Mouse (Mus musculus): Measurements from ENCODE around the gene B4galt1. TPM values are rescaled to one million over a fixed set of nuclear protein-coding genes. Genes with fewer than 3 reads are reported as not detected.
"Not testable (repeated sequence)": the region's sequence is repeated elsewhere in the genome, so short reads cannot be mapped to it uniquely, and the experiment has no call there.

The B4galt1 gene
- polyA plus RNA-seq, 1 experiment from 2014 or later = 74.5 TPM

DNA sequence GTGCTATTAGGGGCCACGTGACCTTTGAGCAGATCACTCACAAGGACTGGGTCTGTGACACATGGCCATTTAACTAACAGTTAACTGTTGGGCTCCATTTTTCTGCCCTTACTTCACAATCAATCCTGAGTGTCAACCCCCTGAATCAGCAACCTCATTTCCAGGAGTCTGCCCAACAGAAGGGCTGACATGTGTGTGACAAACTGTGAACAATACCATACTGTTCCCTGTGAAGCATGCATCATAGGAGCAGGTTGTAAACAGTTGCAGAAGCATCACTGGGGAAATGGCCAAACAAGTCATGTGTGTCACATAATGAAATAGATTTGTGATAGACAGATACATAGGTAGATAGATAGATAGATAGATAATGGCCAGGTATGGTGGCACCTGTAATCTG lies 40.9 kb downstream of the B4galt1 start:
- no peak overlapping the region for H3K27ac ChIP-seq
- H3K9me3 ChIP-seq = no peaks in the 10 kb centered on the region
- no peaks in the 10 kb centered on the region for H3K27me3 ChIP-seq
- peaks cover 55% of the 10 kb centered on the region for H3K36me3 ChIP-seq
- peaks cover 11% of the 10 kb centered on the region for H3K4me1 ChIP-seq
- 92% methylated on average over 1 of the region's 1 CpGs for WGBS
- H3K4me3 ChIP-seq = no peak overlapping the region
- no peak overlapping the region for H3K9ac ChIP-seq
- ATAC-seq (ENCODE audit: borderline replicate concordance, extremely low read depth, low FRiP score, low TSS enrichment) = no peak
- H3K4me2 ChIP-seq = no peak overlapping the region

DNA sequence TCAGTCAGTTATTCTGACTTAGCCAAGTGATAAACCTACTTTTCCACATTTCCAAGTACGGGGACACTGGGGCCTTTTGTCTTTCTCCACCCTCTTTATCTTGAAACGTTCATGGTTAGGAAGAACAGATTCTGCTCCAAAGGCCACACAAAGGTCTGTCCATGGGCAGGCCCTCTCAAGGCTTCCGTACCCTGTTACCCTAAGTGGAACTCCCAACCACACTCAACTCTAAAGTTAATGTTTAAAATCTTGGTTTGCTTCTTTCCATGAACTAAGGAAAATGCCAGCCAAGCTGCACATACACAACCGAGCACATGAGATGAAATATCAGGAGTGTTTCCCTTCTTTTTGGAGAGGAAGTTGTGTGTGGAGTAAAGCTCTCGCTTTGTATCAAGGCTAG lies 43.3 kb downstream of the B4galt1 start:
- WGBS = 76% methylated on average over 5 of the region's 5 CpGs
- H3K27ac ChIP-seq = no peak overlapping the region
- H3K4me3 ChIP-seq = no peak overlapping the region
- H3K36me3 ChIP-seq = peaks cover 75% of the 10 kb centered on the region
- H3K4me1 ChIP-seq = peaks cover 6% of the 10 kb centered on the region; the same call in 1 of the 2 replicates
- no peak for ATAC-seq (ENCODE audit: borderline replicate concordance, extremely low read depth, low FRiP score, low TSS enrichment)
- H3K9me3 ChIP-seq = no peaks in the 10 kb centered on the region
- no peak overlapping the region for H3K4me2 ChIP-seq
- H3K27me3 ChIP-seq = no peaks in the 10 kb centered on the region
- H3K9ac ChIP-seq = no peak overlapping the region

DNA sequence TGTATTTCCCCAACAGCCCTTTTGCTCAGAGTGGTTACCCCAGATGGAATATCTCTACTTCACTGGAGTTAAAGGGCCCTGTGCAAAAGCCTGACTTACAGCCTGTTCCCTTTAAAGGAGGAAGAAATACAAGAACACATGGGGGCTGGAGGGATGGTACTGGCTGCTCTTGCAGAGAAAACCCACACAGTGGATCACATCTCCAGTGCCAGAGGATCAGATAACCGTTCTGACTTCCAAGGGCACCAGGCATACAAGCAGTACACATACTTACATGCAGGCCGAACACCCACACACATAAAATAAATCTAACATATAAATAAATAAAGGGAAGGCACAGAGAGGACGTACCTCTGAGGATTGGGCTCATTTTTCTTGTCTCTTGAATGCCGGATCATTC lies 46.4 kb downstream of the B4galt1 start:
- ATAC-seq (ENCODE audit: borderline replicate concordance, extremely low read depth, low FRiP score, low TSS enrichment) = no peak
- Histone ChIP-seq H3K9me3 (no peaks in the 10 kb centered on the region), H3K27me3 (no peaks in the 10 kb centered on the region), H3K36me3 (peaks cover 74% of the 10 kb centered on the region), H3K9ac (no peak overlapping the region), H3K4me3 (no peak overlapping the region), H3K27ac (no peak overlapping the region), H3K4me1 (no peaks in the 10 kb centered on the region), H3K4me2 (no peak overlapping the region)
- WGBS = 65% methylated on average over 4 of the region's 4 CpGs

DNA sequence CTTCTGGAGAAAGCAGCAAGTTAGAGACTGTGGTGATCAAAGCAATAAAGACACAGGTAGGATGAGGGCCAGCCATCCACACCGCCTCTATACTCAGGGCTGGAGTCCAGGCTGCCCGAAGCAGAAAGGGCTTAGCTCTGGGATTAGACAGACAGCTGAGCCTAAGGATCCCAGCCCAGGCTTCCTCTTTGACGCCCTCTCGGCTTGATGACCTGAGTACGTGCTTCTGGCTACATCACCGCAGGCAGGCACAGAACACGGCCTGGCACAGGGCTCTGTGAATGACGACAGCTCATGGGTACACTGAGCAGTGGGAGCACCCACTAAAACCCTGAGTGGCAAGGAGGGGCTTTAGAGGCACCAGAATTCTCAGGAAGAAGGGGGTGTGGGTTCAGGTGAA lies 48.4 kb downstream of the B4galt1 start:
- peaks cover 64% of the 10 kb centered on the region for H3K36me3 ChIP-seq
- no peak overlapping the region for H3K4me3 ChIP-seq
- WGBS = 87% methylated on average over 8 of the region's 8 CpGs
- no peak overlapping the region for H3K27ac ChIP-seq
- H3K27me3 ChIP-seq = no peaks in the 10 kb centered on the region
- no peak for ATAC-seq (ENCODE audit: borderline replicate concordance, extremely low read depth, low FRiP score, low TSS enrichment)
- H3K9ac ChIP-seq = no peak overlapping the region
- no peaks in the 10 kb centered on the region for H3K4me1 ChIP-seq
- no peak overlapping the region for H3K4me2 ChIP-seq
- no peaks in the 10 kb centered on the region for H3K9me3 ChIP-seq

DNA sequence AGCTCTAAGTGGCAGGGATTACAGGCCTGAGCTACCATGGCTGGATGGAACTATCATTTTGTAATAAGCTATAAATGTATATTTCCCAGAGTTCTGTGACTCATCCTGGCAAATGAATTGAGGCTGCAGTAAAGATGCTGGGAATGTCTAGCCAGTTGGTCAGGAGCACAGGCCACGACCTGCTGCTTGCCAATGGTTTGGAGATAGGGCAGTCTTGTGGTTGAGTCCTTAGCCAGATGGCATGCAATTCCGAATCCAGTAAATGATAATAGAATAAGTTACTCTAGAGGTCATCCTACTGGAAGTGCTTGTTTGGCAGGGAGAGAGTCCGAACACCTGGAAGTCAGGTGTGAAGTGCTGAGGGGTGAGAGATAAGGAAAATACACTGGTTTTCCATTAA lies 51.0 kb downstream of the B4galt1 start:
- Histone ChIP-seq H3K4me1 (no peaks in the 10 kb centered on the region), H3K36me3 (peaks cover 40% of the 10 kb centered on the region), H3K27me3 (no peaks in the 10 kb centered on the region), H3K9me3 (no peaks in the 10 kb centered on the region), H3K9ac (no peak overlapping the region), H3K4me3 (no peak overlapping the region), H3K27ac (no peak overlapping the region), H3K4me2 (no peak overlapping the region)
- WGBS = 80% methylated on average over 3 of the region's 3 CpGs
- ATAC-seq (ENCODE audit: borderline replicate concordance, extremely low read depth, low FRiP score, low TSS enrichment) = no peak

DNA sequence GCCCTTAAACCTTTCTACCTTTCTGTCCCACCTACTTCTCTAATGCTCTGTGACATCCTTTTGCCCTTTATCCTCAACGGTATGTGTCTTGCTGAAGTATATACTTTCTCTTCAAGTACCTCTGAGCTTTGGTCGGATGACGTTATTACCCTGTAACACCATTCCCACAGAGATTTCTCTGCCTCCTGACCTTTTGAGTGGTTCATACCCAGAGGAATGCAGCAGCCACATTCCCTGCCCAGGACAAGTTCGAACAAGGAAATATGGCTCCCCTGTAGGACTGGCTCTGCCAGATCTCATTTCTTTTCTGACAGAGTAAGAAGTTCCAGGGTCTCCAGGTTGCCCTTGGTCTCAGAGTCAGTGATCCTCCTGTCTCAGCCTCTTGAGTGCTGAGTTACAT lies 51.9 kb downstream of the B4galt1 start:
- H3K9me3 ChIP-seq = no peaks in the 10 kb centered on the region
- no peaks in the 10 kb centered on the region for H3K4me1 ChIP-seq
- H3K36me3 ChIP-seq = peaks cover 31% of the 10 kb centered on the region
- H3K27me3 ChIP-seq = no peaks in the 10 kb centered on the region
- no peak overlapping the region for H3K9ac ChIP-seq
- ATAC-seq (ENCODE audit: borderline replicate concordance, extremely low read depth, low FRiP score, low TSS enrichment) = 0 out of 2 replicates have a peak, but pooled peaks have one; percentile 23
- WGBS = 52% methylated on average over 4 of the region's 4 CpGs
- H3K27ac ChIP-seq = no peak overlapping the region
- H3K4me2 ChIP-seq = no peak overlapping the region
- no peak overlapping the region for H3K4me3 ChIP-seq

DNA sequence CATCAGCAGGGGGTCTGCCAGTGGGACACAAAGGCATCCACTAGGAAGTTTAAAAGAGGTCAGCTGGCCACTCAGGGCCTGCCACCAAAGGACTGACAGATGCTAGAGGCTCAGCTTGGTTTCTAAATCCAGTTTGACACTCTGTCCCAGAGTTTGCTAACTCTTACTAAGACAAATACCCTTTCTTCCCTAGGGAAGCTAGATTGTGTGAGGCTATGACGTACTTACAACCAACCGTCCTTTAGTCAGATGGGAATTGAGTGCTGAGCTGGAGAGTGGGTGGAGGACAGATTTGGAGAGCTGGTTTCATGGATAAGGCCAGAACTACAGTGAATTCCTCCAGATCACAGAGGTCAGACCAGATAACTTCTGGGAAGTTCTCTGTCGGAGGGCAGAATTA lies 52.9 kb downstream of the B4galt1 start:
- H3K27ac ChIP-seq = no peak overlapping the region
- H3K4me3 ChIP-seq = no peak overlapping the region
- no peak overlapping the region for H3K9ac ChIP-seq
- ATAC-seq (ENCODE audit: borderline replicate concordance, extremely low read depth, low FRiP score, low TSS enrichment) = no peak
- H3K36me3 ChIP-seq = peaks cover 23% of the 10 kb centered on the region; the same call in 1 of the 2 replicates
- no peaks in the 10 kb centered on the region for H3K9me3 ChIP-seq
- WGBS = 70% methylated on average over 3 of the region's 3 CpGs
- H3K4me2 ChIP-seq = no peak overlapping the region
- H3K4me1 ChIP-seq = no peaks in the 10 kb centered on the region
- no peaks in the 10 kb centered on the region for H3K27me3 ChIP-seq

DNA sequence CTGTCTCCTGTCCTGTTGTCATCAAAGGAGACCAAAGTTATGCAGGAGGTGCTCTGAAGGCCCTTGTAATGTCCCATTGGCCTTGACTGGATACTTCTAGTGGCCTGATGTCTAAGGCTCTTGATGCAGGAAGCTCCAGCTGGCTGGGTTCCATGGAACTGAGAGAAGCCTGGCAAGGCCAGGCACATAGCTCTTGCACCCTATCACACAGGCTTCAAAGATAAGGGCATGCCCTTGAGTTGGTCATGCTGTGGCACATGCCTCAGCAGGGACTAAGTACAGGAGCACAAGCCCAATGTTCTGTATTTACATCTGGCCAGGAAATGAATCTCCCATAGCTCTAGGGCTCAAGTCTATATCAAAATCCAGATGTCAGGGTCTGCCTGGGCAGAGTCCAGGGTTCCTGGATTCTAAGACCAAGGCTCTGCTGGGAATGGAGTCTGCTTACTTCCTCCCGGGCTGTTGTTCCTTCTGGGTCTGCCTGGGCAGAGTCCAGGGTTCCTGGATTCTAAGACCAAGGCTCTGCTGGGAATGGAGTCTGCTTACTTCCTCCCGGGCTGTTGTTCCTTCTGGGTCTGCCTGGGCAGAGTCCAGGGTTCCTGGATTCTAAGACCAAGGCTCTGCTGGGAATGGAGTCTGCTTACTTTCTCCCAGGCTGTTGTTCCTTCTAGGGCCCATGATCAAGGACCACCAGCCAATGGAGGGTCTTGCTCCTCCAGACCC lies 54.8 kb downstream of the B4galt1 start:
- H3K9me3 ChIP-seq; H3K9ac ChIP-seq; H3K4me3 ChIP-seq; ATAC-seq (ENCODE audit: borderline replicate concordance, extremely low read depth, low FRiP score, low TSS enrichment); H3K27ac ChIP-seq; H3K4me2 ChIP-seq; H3K4me1 ChIP-seq; H3K27me3 ChIP-seq: not testable (repeated sequence)
- H3K36me3 ChIP-seq = peaks cover 18% of the 10 kb centered on the region; the same call in 1 of the 2 replicates
- WGBS = 85% methylated on average over 2 of the region's 2 CpGs

DNA sequence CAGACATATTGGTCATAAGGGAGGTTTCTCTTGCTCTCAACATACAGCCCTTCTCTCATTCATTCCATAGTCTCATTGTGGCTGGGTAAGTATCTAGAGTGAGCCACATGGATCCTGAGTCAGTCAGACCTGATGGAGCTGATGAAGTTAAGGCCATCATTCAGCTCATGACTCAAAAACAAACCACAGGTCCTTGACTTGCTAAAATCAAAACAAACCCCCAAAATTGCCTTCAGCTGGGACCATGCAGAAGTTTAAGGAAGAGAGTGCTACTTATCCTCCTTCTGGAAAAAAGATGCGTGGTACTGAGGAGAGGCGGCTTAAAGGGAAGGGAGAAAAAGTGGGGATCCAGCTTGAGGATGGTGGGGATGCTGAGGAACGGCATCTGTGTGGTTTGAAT lies 58.0 kb downstream of the B4galt1 start:
- no peaks in the 10 kb centered on the region for H3K4me1 ChIP-seq
- H3K9ac ChIP-seq = no peak overlapping the region
- no peak for ATAC-seq (ENCODE audit: borderline replicate concordance, extremely low read depth, low FRiP score, low TSS enrichment)
- WGBS = 97% methylated on average over 3 of the region's 3 CpGs
- no peak overlapping the region for H3K4me2 ChIP-seq
- no peak overlapping the region for H3K4me3 ChIP-seq
- H3K27ac ChIP-seq = no peak overlapping the region
- H3K36me3 ChIP-seq = no peaks in the 10 kb centered on the region
- no peaks in the 10 kb centered on the region for H3K27me3 ChIP-seq
- H3K9me3 ChIP-seq = no peaks in the 10 kb centered on the region

DNA sequence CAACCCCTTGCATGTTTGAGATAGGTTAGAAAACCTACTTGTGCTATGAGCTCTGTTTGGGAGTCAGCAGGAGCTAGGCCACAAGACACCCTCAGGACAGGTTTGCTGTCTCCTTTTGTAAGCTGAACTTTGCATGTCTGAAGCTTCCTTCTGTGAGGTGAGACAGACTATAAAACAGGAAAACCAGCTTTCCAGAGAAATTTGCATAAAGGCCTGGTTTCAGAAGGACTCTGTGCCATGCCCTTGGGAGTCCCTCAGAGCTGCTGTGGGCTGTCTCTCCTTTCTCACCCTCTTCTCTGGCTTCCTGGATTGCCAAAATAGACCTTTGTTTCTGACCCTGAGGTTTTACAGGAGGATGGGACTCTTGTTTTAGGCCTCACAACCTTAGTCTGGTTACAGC lies 59.5 kb downstream of the B4galt1 start:
- Histone ChIP-seq H3K4me1 (no peaks in the 10 kb centered on the region), H3K9me3 (no peaks in the 10 kb centered on the region), H3K27me3 (no peaks in the 10 kb centered on the region), H3K9ac (no peak overlapping the region), H3K27ac (no peak overlapping the region), H3K36me3 (no peaks in the 10 kb centered on the region), H3K4me3 (no peak overlapping the region), H3K4me2 (no peak overlapping the region)
- ATAC-seq (ENCODE audit: borderline replicate concordance, extremely low read depth, low FRiP score, low TSS enrichment) = no peak

DNA sequence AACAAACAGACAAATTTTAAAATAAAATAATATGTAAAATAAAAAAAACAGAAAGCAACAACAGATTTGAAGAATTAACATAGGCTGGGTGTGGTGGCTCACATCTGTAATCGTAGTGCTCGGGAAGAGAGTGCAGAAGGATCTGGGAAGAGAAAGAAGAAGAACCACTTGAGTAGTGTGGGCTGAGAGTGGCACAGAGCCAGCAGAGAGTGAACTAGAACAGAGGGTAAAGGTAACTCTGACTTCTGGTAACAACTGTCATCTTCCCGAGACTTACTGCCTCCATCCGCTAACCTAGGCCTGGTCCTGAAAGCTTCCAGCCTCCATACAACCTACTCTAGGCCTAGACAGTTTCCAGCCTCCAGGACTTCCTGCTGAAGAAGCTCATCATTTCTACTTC lies 62.6 kb downstream of the B4galt1 start:
- Histone ChIP-seq H3K36me3 (no peaks in the 10 kb centered on the region), H3K4me2 (no peak overlapping the region), H3K4me3 (no peak overlapping the region), H3K9ac (no peak overlapping the region), H3K4me1 (no peaks in the 10 kb centered on the region), H3K27me3 (no peaks in the 10 kb centered on the region), H3K27ac (no peak overlapping the region), H3K9me3 (no peaks in the 10 kb centered on the region)
- ATAC-seq (ENCODE audit: borderline replicate concordance, extremely low read depth, low FRiP score, low TSS enrichment) = no peak
- 88% methylated on average over 4 of the region's 4 CpGs for WGBS

DNA sequence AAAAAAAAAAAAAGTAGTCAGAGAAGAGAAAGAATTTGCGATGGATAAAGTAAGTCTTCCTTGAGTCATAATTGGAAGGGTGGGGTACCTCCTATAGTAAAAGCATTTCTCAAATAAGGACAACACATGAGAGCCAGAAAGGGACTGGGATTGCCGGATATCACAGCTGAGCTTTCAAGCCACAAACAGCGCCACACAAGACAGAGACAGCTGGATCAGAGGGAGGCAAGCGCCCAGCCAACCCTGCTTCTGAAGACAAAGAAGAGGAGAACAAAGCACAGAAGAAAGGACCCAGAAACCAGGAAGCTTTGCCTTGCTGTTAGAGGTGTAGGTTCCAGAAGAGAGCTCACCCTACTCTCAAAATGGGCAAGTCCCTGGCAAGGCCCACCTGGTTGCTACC lies 67.2 kb downstream of the B4galt1 start:
- no peaks in the 10 kb centered on the region for H3K9me3 ChIP-seq
- H3K9ac ChIP-seq = no peak overlapping the region
- H3K27ac ChIP-seq = no peak overlapping the region
- H3K4me1 ChIP-seq = peaks cover 8% of the 10 kb centered on the region
- no peaks in the 10 kb centered on the region for H3K27me3 ChIP-seq
- WGBS = 77% methylated on average over 4 of the region's 4 CpGs
- no peak overlapping the region for H3K4me2 ChIP-seq
- ATAC-seq (ENCODE audit: borderline replicate concordance, extremely low read depth, low FRiP score, low TSS enrichment) = no peak
- H3K36me3 ChIP-seq = no peaks in the 10 kb centered on the region
- H3K4me3 ChIP-seq = no peak overlapping the region
